Mouse (Mus musculus): ENCODE measurements around the gene Gm10073. TPM values are rescaled to one million over a fixed set of nuclear protein-coding genes. Genes with fewer than 3 reads are reported as not detected.
"Not testable (repeated sequence)": the region's sequence is repeated elsewhere in the genome, so short reads cannot be mapped to it uniquely, and the experiment has no call there.

Gm10073 gene
- polyA plus RNA-seq, 1 experiment from 2014 or later, result 5.9 TPM

DNA sequence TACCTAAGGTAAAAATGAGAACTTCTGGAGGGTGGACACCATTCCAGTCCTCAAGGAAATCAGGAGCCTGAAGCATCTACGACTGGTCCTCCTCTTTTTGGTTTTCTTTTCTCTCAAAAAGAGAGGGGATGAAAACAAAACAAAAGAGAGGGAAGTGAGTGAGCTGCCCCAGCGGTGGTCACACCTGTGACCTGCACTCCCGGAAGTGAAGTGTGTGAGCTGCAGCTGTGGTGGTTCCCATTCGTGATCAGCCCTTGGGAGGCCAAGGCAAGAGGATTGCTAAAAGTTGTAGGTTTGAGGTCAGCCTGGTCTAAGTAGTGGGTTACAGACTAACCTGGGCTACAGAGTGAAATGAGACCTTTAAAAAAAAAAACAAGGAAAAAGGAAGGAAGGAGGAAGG is 32.9 kb upstream of the Gm10073 start:
- WGBS, result 56% methylated on average over 4 of the region's 4 CpGs
- H3K4me2 ChIP-seq (ENCODE audit: low read depth, low read length, severe bottlenecking), result no peak overlapping the region
- no peak overlapping the region for H3K27ac ChIP-seq (ENCODE audit: low read depth, low read length)
- DNase-seq (ENCODE audit: low spot score), result no peak
- H3K4me3 ChIP-seq (ENCODE audit: low read depth, low read length), result no peak overlapping the region
- ATAC-seq (replicated peaks; ENCODE audit: low FRiP score), result no peak
- H3K9ac ChIP-seq (ENCODE audit: low read length), result no peak overlapping the region
- peaks cover 42% of the 10 kb centered on the region for H3K27me3 ChIP-seq (ENCODE audit: control insufficient read depth, insufficient read depth, low read length)
- no peaks in the 10 kb centered on the region for H3K9me3 ChIP-seq (ENCODE audit: control insufficient read depth, low read length)
- H3K36me3 ChIP-seq (ENCODE audit: control insufficient read depth, insufficient read depth, low read length), result no peaks in the 10 kb centered on the region
- H3K4me1 ChIP-seq (replicated peaks; ENCODE audit: control insufficient read depth, insufficient read depth, low read length), result peaks cover 11% of the 10 kb centered on the region; the same call in 1 of the 2 replicates

DNA sequence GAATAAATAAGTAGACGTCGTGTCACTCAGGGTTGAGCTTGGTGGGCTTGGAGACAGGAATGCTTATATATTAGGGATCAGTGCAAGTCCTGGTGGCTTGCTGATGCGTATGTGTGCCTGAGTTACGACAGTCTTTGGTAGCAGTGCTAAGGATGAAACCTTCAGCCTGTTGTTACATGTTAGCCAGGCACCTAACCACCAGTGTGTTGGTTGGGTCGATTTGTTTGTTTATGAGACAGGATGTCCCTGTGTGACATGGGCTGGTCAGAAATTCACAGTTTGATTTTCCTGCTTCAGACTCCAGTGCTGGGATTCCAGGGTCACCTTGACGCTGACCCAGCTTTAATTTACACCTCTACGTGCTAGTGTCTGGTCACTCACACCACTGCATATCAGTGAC is 32.4 kb upstream of the Gm10073 start:
- Histone ChIP-seq H3K27me3 (ENCODE audit: control insufficient read depth, insufficient read depth, low read length) (peaks cover 42% of the 10 kb centered on the region), H3K9ac (ENCODE audit: low read length) (no peak overlapping the region), H3K4me1 (replicated peaks; ENCODE audit: control insufficient read depth, insufficient read depth, low read length) (peaks cover 11% of the 10 kb centered on the region; the same call in 1 of the 2 replicates), H3K4me2 (ENCODE audit: low read depth, low read length, severe bottlenecking) (no peak overlapping the region), H3K4me3 (ENCODE audit: low read depth, low read length) (no peak overlapping the region), H3K9me3 (ENCODE audit: control insufficient read depth, low read length) (no peaks in the 10 kb centered on the region), H3K36me3 (ENCODE audit: control insufficient read depth, insufficient read depth, low read length) (no peaks in the 10 kb centered on the region), H3K27ac (ENCODE audit: low read depth, low read length) (no peak overlapping the region)
- 79% methylated on average over 7 of the region's 7 CpGs for WGBS
- no peak for ATAC-seq (replicated peaks; ENCODE audit: low FRiP score)
- no peak for DNase-seq (ENCODE audit: low spot score)

DNA sequence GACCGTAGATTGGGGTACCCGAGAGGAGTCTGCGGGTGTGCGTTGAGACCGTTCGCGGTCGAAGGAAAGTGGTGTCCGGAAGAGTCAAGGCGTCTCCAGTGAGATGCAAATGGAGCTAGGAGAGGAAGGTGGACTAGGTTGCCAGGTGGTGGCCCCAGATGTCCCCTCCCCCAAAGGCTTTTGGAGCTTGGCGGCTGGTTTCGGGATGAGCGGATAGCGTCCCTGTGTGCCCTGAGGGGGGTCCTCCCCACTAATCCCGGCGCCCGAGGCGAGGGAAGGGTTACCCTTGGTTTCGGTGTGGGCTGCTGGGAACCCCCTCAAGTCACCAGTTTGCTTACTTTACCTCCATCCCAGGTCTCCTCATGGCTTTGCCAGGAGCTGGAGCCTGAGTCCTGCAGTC is 30.7 kb upstream of the Gm10073 start:
- no peaks in the 10 kb centered on the region for H3K36me3 ChIP-seq (ENCODE audit: control insufficient read depth, insufficient read depth, low read length)
- WGBS, result under 1% methylated on average over 19 of the region's 19 CpGs
- H3K9ac ChIP-seq (ENCODE audit: low read length), result no peak overlapping the region
- H3K4me1 ChIP-seq (replicated peaks; ENCODE audit: control insufficient read depth, insufficient read depth, low read length), result peaks cover 11% of the 10 kb centered on the region; the same call in 1 of the 2 replicates
- H3K27ac ChIP-seq (ENCODE audit: low read depth, low read length), result no peak overlapping the region
- H3K4me3 ChIP-seq (ENCODE audit: low read depth, low read length), result peak overlapping the region; percentile 48
- ATAC-seq (replicated peaks; ENCODE audit: low FRiP score), result no peak
- DNase-seq (ENCODE audit: low spot score), result peak; percentile 58
- H3K27me3 ChIP-seq (ENCODE audit: control insufficient read depth, insufficient read depth, low read length), result peaks cover 42% of the 10 kb centered on the region
- H3K9me3 ChIP-seq (ENCODE audit: control insufficient read depth, low read length), result no peaks in the 10 kb centered on the region
- H3K4me2 ChIP-seq (ENCODE audit: low read depth, low read length, severe bottlenecking), result peak overlapping the region; percentile 97

DNA sequence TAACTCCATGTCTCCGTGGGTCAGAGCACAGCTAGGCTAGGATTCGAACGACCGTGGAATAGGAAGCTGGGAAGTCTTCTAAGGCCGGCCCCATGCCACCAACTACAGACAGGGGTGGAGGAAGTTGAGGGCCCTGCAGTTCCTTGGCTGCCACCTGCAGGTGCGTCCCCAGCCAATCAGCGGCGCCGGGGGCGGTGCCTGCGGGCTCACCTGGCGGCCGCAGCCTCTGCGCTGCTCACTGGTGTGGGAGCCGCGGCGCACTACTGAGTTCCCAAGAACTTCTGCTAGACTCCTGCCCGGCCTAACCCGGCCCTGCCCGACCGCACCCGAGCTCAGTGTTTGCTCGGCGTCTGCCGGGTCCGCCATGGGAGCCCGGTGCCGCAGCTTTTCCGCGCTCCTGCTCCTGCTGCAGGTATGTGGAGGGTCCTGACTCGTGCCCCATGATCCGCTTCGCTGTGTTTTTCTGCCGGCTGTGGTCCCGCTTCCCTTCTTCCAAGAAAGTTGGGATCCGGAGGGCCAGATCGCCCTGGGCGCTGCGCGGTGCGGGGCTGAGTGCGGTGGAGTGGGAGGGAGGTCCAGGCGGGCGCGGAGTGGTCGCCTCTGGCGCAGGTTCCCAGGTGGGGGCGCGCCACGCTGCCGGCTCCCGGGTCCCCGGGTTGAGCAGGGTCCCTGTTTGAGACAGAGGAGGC is 30.0 kb upstream of the Gm10073 start, which contains the start of gene Cdh1:
Gene Cdh1 (plus strand): TSS at position 221 of the 689 bp plus-strand sequence.
- Histone ChIP-seq H3K36me3 (ENCODE audit: control insufficient read depth, insufficient read depth, low read length) (no peaks in the 10 kb centered on the region), H3K9ac (ENCODE audit: low read length) (peak within 1 kb of the TSS; percentile 41; the same call in 1 of the 2 replicates), H3K4me3 (ENCODE audit: low read depth, low read length) (peak within 1 kb of the TSS; percentile 48), H3K4me1 (replicated peaks; ENCODE audit: control insufficient read depth, insufficient read depth, low read length) (peaks cover 11% of the 10 kb centered on the region; the same call in 1 of the 2 replicates), H3K27me3 (ENCODE audit: control insufficient read depth, insufficient read depth, low read length) (peaks cover 42% of the 10 kb centered on the region), H3K27ac (ENCODE audit: low read depth, low read length) (no peak within 1 kb of the TSS), H3K9me3 (ENCODE audit: control insufficient read depth, low read length) (no peaks in the 10 kb centered on the region), H3K4me2 (ENCODE audit: low read depth, low read length, severe bottlenecking) (peak within 1 kb of the TSS; percentile 97)
- WGBS, result 1% methylated on average over 53 of the region's 53 CpGs
- ATAC-seq (replicated peaks; ENCODE audit: low FRiP score), result peak; percentile 42; the same call in 1 of the 2 replicates
- peak; percentile 68 for DNase-seq (ENCODE audit: low spot score)

DNA sequence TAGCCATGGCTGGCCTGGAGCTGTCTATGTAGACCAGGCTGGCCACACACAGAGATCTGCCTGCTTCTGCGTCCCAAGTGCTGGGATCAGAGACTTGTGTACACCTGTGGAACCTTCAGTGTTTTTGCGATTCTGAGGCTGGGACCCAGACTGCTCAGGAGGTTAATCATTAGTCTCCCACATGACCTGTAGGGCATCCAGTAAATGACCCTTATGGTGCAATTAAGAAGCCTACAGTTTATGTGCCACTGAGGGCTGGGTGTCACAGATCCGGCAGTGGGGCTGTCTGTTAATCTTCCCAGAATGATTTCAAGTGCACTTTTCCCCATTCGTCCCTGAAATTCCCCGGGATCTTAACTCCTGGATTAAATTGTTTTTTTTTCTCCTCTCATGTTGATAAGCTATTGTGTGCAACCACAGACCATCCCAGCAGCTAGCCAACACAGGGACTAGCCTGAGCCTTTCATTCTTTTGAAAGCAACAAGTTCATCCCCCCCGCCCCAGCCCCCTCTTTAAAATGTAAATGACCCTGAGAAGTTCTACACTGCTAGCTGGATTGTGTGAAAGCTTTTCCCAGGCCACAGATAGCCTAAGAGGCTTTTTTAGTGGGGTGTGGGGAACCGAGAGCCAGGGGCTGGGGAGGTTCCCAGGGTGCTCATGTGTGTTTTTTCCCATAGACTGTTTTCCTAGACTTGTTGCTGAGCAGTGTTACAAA is 26.2 kb upstream of the Gm10073 start:
- WGBS, result 20% methylated on average over 7 of the region's 7 CpGs
- Histone ChIP-seq H3K9ac (ENCODE audit: low read length) (no peak overlapping the region), H3K4me1 (replicated peaks; ENCODE audit: control insufficient read depth, insufficient read depth, low read length) (peaks cover 14% of the 10 kb centered on the region; the same call in 1 of the 2 replicates), H3K27me3 (ENCODE audit: control insufficient read depth, insufficient read depth, low read length) (peaks cover 26% of the 10 kb centered on the region), H3K4me3 (ENCODE audit: low read depth, low read length) (no peak overlapping the region), H3K36me3 (ENCODE audit: control insufficient read depth, insufficient read depth, low read length) (no peaks in the 10 kb centered on the region), H3K4me2 (ENCODE audit: low read depth, low read length, severe bottlenecking) (no peak overlapping the region), H3K9me3 (ENCODE audit: control insufficient read depth, low read length) (no peaks in the 10 kb centered on the region), H3K27ac (ENCODE audit: low read depth, low read length) (peak overlapping the region; percentile 19; the same call in 1 of the 2 replicates)
- no peak for DNase-seq (ENCODE audit: low spot score)
- ATAC-seq (replicated peaks; ENCODE audit: low FRiP score), result peak; percentile 68

DNA sequence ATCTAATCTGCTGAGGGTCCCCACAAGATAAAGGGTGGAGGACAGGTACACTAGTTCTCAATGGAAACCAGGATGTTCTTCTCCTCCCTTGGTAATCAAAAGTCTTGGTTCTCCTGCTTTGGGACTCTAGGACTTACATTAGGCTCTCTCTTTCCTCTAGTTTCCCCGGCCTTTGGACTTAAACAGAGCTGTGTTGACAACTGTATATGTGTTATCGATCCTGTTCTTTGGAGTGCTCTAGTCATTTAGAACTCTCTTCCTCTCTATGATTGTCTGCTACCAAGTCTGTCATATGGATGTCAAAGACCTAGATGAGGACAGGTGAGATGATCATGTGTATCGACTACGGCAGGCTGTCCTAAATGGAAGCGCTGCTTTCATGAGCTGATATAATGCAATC is 23.8 kb upstream of the Gm10073 start:
- Histone ChIP-seq H3K4me1 (replicated peaks; ENCODE audit: control insufficient read depth, insufficient read depth, low read length) (0 out of 2 replicates have a peak, but pooled peaks cover 4% of the 10 kb centered on the region), H3K9ac (ENCODE audit: low read length) (no peak overlapping the region), H3K9me3 (ENCODE audit: control insufficient read depth, low read length) (no peaks in the 10 kb centered on the region), H3K4me2 (ENCODE audit: low read depth, low read length, severe bottlenecking) (no peak overlapping the region), H3K4me3 (ENCODE audit: low read depth, low read length) (no peak overlapping the region), H3K27me3 (ENCODE audit: control insufficient read depth, insufficient read depth, low read length) (peaks cover 3% of the 10 kb centered on the region; the same call in 1 of the 2 replicates), H3K27ac (ENCODE audit: low read depth, low read length) (no peak overlapping the region), H3K36me3 (ENCODE audit: control insufficient read depth, insufficient read depth, low read length) (no peaks in the 10 kb centered on the region)
- ATAC-seq (replicated peaks; ENCODE audit: low FRiP score), result no peak
- WGBS, result 96% methylated on average over 5 of the region's 5 CpGs
- no peak for DNase-seq (ENCODE audit: low spot score)

DNA sequence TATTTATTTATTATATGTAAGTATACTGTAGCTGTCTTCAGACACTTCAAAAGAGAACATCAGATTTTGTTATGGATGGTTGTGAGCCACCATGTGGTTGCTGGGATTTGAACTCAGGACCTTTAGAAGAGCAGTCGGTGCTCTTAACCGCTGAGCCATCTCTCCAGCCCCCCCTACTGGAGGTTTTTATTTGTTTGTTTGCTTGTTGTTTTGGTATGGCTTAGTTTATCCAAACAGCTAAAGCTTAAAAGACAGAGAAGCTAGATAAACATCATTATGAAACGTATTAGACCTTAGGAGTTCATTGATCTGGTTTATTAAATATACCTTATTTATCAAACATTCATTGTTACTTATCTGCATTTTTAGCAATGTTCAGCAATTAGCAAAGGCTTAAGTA is 22.4 kb upstream of the Gm10073 start:
- H3K27me3 ChIP-seq (ENCODE audit: control insufficient read depth, insufficient read depth, low read length); H3K4me3 ChIP-seq (ENCODE audit: low read depth, low read length); H3K4me1 ChIP-seq (replicated peaks; ENCODE audit: control insufficient read depth, insufficient read depth, low read length); H3K4me2 ChIP-seq (ENCODE audit: low read depth, low read length, severe bottlenecking); H3K27ac ChIP-seq (ENCODE audit: low read depth, low read length); DNase-seq (ENCODE audit: low spot score); H3K9ac ChIP-seq (ENCODE audit: low read length); H3K36me3 ChIP-seq (ENCODE audit: control insufficient read depth, insufficient read depth, low read length); ATAC-seq (replicated peaks; ENCODE audit: low FRiP score); H3K9me3 ChIP-seq (ENCODE audit: control insufficient read depth, low read length): not testable (repeated sequence)
- 86% methylated on average over 3 of the region's 3 CpGs for WGBS

DNA sequence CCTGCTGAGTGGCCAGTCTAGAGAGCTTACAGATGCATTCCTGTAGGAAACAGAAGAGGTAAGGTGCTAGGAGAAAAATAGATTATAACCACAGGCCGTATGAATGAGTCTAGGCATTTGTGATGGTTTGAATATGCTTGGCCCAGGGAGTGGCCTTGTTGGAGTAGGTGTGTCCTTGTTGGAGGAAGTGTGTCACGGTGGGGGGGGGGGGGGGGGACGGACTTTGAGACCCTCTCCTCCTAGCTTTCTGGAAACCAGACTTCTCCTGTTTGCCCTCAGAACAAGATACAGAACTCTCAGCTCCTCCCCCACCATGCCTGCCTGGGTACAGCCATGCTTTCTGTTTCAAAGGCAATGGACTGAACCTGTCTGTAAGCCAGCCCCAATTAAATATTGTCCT is 19.2 kb upstream of the Gm10073 start:
- Histone ChIP-seq H3K4me2 (ENCODE audit: low read depth, low read length, severe bottlenecking) (no peak overlapping the region), H3K4me1 (replicated peaks; ENCODE audit: control insufficient read depth, insufficient read depth, low read length) (0 out of 2 replicates have a peak, but pooled peaks cover 4% of the 10 kb centered on the region), H3K36me3 (ENCODE audit: control insufficient read depth, insufficient read depth, low read length) (no peaks in the 10 kb centered on the region), H3K27me3 (ENCODE audit: control insufficient read depth, insufficient read depth, low read length) (no peaks in the 10 kb centered on the region), H3K9ac (ENCODE audit: low read length) (no peak overlapping the region), H3K9me3 (ENCODE audit: control insufficient read depth, low read length) (no peaks in the 10 kb centered on the region), H3K4me3 (ENCODE audit: low read depth, low read length) (no peak overlapping the region), H3K27ac (ENCODE audit: low read depth, low read length) (no peak overlapping the region)
- 65% methylated on average over 3 of the region's 3 CpGs for WGBS
- ATAC-seq (replicated peaks; ENCODE audit: low FRiP score) (no peak), DNase-seq (ENCODE audit: low spot score) (no peak)

Data from forebrain, embryonic 11.5 days (tissue).